Mouse (Mus musculus) left cerebral cortex, adult 11 months (tissue): Measurements from ENCODE around the gene Commd8.

ENCODE experiments used
- DNase-seq: peaks from one replicate; pipeline ENCODE4 v3.0.0; 2022; ENCODE audit warnings: low spot score

Gene Commd8

DNA sequence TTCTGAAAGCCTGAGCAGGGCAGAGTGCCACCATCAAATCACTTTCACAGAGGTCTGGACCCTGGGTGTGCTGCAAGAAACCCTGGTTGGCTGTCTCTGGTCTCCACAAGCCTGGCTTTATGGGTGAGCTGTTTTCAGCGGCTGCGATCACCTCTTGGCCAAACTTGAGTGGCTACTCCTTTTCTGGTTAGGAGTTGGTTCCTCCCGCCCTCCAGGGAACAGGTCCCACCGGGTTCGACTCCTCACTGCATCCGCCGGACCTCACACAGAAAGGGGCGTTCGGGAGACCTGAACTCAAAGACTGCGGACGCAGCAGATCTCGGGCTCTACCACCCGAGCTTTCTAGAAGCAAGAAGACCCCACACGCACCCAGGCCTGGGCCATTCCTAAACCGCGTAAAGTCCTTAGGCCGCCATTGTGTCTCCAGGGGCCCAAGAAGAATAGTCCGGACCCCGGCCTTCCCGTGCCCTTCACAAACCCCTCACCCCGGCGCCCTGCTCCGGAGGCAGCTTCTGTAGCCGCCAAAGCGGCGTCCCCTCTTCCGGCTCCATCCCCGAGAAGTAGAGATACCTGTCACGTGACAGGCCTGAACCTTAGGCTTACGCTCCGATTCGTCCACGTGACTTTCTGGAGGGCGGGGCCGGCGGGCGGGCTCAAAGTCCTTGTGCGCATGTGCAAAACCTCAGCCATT is at the start of gene Commd8:
Gene Commd8, minus strand, starts transcription at position 596 of the 691 bp plus-strand sequence.
- DNase-seq = peak; percentile 92

- DNase-seq = no peak
These were observed 43.8 kb upstream of the Commd8 start for GRCm38 (mm10) chr5:72211741-72212140.

GRCm38 (mm10) chr5:72210812-72211139 is 42.8 kb upstream of the Commd8 start:
- DNase-seq = no peak

DNA sequence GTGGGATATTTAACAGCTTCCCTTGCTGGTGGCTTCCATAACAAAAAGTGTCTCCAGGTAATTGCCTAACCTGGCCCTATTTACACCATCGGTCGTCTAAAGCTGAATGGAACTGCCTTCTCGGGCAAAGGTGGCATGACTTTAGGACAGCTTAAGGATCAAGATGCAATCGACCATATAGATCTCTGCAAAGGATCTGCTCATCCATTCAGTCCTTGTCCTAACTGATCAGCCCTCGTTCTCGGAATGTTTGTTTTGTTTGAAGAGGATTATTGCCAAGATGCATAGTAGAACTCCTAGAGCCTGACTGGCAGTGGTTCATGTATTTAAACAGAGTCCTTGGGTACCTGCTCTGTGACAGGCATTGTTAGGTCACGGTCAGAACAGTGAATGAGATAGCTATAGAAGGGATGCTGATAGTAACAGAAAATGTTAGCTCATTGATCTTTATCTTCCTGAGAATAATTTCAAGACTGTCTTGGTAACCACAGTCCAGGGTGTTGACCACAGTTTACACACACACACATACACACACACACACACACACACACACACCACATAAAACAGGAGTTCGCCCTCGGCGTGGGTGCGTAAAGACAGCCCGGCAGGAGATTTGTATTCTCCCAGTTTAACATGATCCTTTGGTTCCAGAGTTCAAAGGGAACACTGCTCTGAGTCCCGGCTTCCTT is 42.3 kb upstream of the Commd8 start:
- DNase-seq = no peak

GRCm38 (mm10) chr5:72208515-72208914 is 40.5 kb upstream of the Commd8 start:
- no peak for DNase-seq

DNA sequence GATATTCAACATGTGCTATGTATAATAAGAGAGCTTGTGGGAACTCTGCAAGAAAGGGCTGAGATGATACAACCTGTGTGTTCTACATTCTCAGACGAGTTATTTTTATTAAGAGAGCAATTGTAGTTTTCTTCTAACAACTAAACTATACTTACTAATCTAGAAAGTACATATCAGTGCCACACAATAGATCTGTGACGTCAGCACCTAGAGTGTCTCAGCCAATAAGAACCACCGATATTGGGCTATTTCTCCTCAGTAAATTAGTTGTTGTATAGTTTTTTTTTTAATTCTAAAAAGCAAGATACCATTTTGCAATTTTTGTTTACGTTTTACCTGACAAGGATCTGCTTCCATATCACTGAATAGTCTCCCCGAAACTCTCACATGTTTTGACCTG is 37.3 kb upstream of the Commd8 start:
- DNase-seq = no peak

DNA sequence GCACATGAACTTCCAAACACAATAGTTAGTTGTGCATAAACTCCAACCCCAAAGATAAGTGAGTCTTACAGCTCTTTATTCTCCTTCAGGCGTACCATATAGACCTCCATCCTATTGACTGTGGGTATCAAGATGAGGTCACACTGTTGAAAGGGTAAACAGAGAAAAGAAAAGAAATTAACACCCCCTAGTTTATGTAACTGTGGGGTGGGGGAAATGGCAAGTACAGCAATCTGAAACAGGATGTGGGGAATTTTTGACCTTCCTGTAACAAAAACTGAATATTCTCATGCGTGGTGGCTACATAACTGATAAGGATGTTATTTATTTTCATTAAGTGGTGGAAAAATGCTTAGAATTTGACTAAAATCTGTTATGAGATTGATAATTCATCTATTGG is 36.5 kb upstream of the Commd8 start:
- no peak for DNase-seq

GRCm38 (mm10) chr5:72203734-72204073 is 35.7 kb upstream of the Commd8 start:
- no peak for DNase-seq

DNA sequence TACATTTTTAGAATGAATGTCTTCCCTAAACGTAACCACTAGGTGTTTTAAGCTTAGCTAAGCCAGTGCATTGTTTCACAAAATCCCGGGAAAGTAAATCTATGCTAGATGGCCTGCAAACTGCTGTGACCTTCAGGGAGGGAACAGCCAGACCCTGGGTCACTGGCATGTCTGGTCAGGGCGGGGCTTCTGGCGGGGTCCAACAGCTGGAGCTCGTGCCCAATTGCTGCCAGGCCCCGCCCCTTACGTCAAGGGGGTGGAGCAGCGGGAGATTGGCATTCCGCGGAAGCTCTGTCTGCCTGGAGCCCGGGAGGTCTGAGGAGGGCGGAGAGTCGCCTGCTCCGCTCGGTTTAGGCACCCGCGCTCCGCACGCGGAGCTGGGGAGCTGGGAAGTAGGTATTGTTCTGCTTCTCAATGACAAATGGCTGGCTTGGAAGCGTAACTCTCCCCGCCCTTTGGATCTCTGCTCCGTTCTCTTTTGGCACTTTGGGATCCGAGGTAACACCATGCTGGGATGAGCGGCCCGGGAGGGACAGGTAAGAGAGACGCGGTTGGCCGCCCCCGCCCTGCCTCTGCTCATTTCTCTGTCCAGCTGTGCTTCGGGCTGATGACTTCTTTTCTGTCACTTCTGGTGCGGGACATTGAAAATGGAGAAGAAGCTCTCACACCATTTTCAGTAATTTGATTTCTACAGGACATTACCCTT is 35.2 kb upstream of the Commd8 start:
- peak; percentile 72 for DNase-seq

DNA sequence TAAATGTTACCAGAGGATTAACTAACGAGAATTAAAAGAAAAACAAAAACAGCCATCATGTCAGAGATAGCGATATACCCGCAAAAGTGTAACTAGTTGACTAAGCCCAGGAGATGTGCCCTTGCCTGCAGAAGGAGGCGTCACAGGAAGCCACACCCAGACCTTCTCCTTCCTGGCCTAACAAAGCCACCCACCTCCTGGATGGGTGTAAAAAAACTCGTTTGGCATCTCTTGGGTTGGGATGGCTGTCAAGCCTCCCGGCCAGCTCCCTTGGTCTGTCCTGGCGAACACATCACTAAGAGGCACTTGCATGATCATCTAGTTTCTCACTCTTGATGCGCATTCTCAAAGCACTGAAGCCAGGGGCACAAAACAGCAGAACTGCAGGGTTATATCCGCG is 34.0 kb upstream of the Commd8 start:
- DNase-seq = no peak

DNA sequence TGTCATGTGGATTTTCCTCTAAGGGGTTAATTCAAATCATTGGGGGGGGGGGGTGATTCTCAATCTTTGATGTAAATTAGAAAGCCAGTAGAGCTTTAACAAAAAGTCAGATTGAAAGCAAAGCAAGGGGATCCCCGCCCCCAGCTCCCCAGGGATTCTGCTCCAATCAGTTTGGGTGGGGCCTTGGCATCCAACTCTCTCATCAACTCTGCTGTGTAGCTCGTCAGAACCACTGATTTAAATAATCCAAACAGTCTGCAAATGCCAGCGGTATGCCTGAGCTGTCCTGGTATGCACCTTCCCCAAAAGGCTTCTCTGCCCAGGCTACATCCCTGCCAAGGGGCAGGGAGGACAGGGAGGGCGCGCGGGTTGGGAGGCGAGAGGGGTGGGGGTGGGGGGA is 33.6 kb upstream of the Commd8 start:
- no peak for DNase-seq

GRCm38 (mm10) chr5:72195442-72195841 is 27.5 kb upstream of the Commd8 start:
- no peak for DNase-seq

DNA sequence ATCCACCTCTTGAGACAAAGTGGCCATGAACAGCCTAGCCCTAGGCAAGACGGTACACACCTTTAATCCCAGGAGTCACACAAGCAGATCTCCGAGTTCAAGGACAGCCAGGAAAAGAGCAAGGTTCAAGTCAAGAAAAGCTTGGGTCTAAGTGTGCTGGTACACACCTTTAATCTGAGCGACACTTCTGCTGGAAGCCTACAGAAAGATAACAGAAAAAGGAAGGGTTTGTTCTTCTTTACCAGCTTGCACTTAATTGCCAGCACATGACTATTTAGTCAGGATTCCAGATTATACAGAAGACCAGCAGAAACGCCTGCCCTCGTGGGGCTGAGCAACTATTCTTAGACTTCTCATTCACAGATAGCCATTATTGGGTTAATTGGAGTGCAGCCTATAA is 23.9 kb upstream of the Commd8 start:
- no peak for DNase-seq

- no peak for DNase-seq
These were observed 23.2 kb upstream of the Commd8 start for GRCm38 (mm10) chr5:72191154-72191553.

- no peak for DNase-seq
These were observed 16.6 kb upstream of the Commd8 start for GRCm38 (mm10) chr5:72184437-72185100.

GRCm38 (mm10) chr5:72183929-72184328 is 15.9 kb upstream of the Commd8 start:
- no peak for DNase-seq

GRCm38 (mm10) chr5:72182804-72183203 is 14.8 kb upstream of the Commd8 start:
- no peak for DNase-seq

- no peak for DNase-seq
These were observed 13.2 kb upstream of the Commd8 start for GRCm38 (mm10) chr5:72181194-72181593.

DNA sequence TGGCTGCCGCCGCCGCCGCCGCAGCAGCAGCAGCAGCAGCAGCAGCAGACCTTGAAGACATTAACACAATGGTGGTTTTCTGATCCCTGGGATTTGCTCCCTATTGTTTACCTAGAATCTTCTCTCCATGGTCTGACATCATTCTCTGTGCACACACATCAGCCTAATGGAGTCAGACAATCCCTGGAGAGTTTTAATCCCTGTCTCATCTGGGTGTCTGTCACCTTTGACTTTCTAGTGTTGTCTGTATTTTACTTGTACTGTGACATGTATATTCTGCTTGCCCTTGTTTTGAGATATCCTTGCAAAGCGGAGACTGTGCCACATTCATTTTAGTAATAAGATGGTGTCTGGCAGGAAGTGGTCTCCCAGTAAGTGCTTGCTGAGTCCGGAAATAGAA is 7.5 kb upstream of the Commd8 start:
- DNase-seq = no peak

DNA sequence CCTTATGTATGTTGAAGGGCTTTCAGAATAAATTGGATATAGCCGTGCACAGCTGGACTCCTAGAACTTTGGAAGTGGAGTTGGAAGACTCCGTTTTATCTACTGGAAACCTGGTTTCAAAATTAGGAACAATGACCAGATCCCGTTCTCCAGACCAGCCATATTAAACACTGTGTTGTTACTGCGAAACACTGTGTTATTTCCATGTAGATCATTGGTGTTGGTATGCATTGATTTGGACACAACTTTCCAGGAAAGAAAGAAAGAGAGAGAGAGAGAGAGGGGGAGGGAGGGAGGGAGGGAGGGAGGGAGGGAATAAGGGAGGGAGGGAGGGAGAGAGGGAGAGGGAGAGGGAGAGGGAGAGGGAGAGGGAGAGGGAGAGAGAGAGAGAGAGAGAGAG is 7.1 kb upstream of the Commd8 start:
- no peak for DNase-seq

- DNase-seq = no peak
These were observed 5.5 kb upstream of the Commd8 start for GRCm38 (mm10) chr5:72173521-72173920.

DNA sequence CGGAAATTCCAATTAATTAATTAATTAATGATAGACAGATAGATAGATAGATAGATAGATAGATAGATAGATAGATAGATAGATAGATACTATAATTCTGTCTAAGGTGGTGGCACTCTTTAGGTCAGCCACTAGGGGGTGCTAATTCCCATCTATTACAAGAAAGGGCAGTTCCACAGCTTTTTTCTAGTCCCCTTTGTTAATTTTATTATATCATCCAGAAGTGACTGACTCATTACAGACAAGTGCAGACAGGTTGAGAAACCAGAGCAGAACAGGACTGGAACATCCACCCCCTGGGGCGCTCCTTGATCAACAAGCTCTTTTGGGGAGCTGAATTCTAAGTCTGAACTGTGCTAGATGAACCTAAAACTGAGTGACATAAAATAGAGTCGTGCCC is 4.7 kb upstream of the Commd8 start:
- DNase-seq = no peak

- DNase-seq = no peak
These were observed 2.1 kb upstream of the Commd8 start for GRCm38 (mm10) chr5:72170067-72170466.
